Mouse (Mus musculus): ENCODE results near the gene Wfdc8. TPM values are rescaled to one million over a fixed set of nuclear protein-coding genes. Genes with fewer than 3 reads are reported as not detected.
"Not testable (repeated sequence)": the region's sequence is repeated elsewhere in the genome, so short reads cannot be mapped to it uniquely, and the experiment has no call there.

The Wfdc8 gene
- total and polyA plus RNA-seq, 3 experiments, result not detected

- H3K4me3 ChIP-seq (replicated peaks in 1 of 3; ENCODE audit: low read depth in 2 of 3, low read length in 2 of 3, poor library complexity in 1 of 3); H3K9ac ChIP-seq (ENCODE audit: insufficient read depth, low read depth); H3K79me2 ChIP-seq (replicated peaks; ENCODE audit: control insufficient read depth, extremely low read depth, insufficient read depth, poor library complexity, severe bottlenecking); in situ Hi-C loops (cut with MboI; ENCODE audit: low pct_ligation_motif_present, low pct_unique_long_range_greater_than_20kb, low sequenced_read_pairs); H3K36me3 ChIP-seq (replicated peaks in 1 of 2; ENCODE audit: control insufficient read depth in 1 of 2, insufficient read depth in 1 of 2, low read length in 1 of 2); H3K9me3 ChIP-seq (replicated peaks; ENCODE audit: low read length); H3K4me1 ChIP-seq (ENCODE audit: control insufficient read depth in 1 of 2, insufficient read depth in 2 of 2); H3K27ac ChIP-seq (ENCODE audit: insufficient read depth, low read depth); H3K4me2 ChIP-seq (ENCODE audit: insufficient read depth, low read depth, poor library complexity, severe bottlenecking); DNase-seq (ENCODE audit: extremely low read depth); dilution Hi-C loops (cut with MboI; ENCODE audit: extremely low pct_ligation_motif_present, extremely low pct_unique_long_range_greater_than_20kb, low sequenced_read_pairs): not testable (repeated sequence)
- peaks cover 81% of the 10 kb centered on the region for H3K27me3 ChIP-seq (replicated peaks)
These were observed 28.3 kb downstream of the Wfdc8 start, which contains the start of gene Wfdc6a for GRCm38 (mm10) chr2:164585025-164585725. Gene Wfdc6a, minus strand, starts transcription at chr2:164585447.

GRCm38 (mm10) chr2:164573359-164573758 lies 40.1 kb downstream of the Wfdc8 start, which contains the start of gene Spint3:
Gene Spint3, minus strand, starts transcription at chr2:164573459.
- H3K27ac ChIP-seq (ENCODE audit: insufficient read depth, low read depth); H3K9ac ChIP-seq (ENCODE audit: insufficient read depth, low read depth); H3K4me3 ChIP-seq (replicated peaks in 1 of 3; ENCODE audit: low read depth in 2 of 3, low read length in 2 of 3, poor library complexity in 1 of 3); H3K79me2 ChIP-seq (replicated peaks; ENCODE audit: control insufficient read depth, extremely low read depth, insufficient read depth, poor library complexity, severe bottlenecking); H3K4me1 ChIP-seq (ENCODE audit: control insufficient read depth in 1 of 2, insufficient read depth in 2 of 2); H3K9me3 ChIP-seq (replicated peaks; ENCODE audit: low read length); DNase-seq (ENCODE audit: extremely low read depth); dilution Hi-C loops (cut with MboI; ENCODE audit: extremely low pct_ligation_motif_present, extremely low pct_unique_long_range_greater_than_20kb, low sequenced_read_pairs); H3K36me3 ChIP-seq (replicated peaks in 1 of 2; ENCODE audit: control insufficient read depth in 1 of 2, insufficient read depth in 1 of 2, low read length in 1 of 2); H3K4me2 ChIP-seq (ENCODE audit: insufficient read depth, low read depth, poor library complexity, severe bottlenecking); in situ Hi-C loops (cut with MboI; ENCODE audit: low pct_ligation_motif_present, low pct_unique_long_range_greater_than_20kb, low sequenced_read_pairs): not testable (repeated sequence)
- H3K27me3 ChIP-seq (replicated peaks), result peaks cover 80% of the 10 kb centered on the region

- DNase-seq (ENCODE audit: extremely low read depth), result no peak
- Histone ChIP-seq H3K9ac (ENCODE audit: insufficient read depth, low read depth) (no peak overlapping the region), H3K79me2 (replicated peaks; ENCODE audit: control insufficient read depth, extremely low read depth, insufficient read depth, poor library complexity, severe bottlenecking) (no peaks in the 10 kb centered on the region), H3K27ac (ENCODE audit: insufficient read depth, low read depth) (no peak overlapping the region), H3K9me3 (replicated peaks; ENCODE audit: low read length) (peaks cover 14% of the 10 kb centered on the region), H3K4me3 (replicated peaks in 1 of 3; ENCODE audit: low read depth in 2 of 3, low read length in 2 of 3, poor library complexity in 1 of 3) (no peak overlapping the region), H3K4me2 (ENCODE audit: insufficient read depth, low read depth, poor library complexity, severe bottlenecking) (no peak overlapping the region), H3K4me1 (ENCODE audit: control insufficient read depth in 1 of 2, insufficient read depth in 2 of 2) (no peaks in the 10 kb centered on the region), H3K27me3 (replicated peaks) (peaks cover 91% of the 10 kb centered on the region), H3K36me3 (replicated peaks in 1 of 2; ENCODE audit: control insufficient read depth in 1 of 2, insufficient read depth in 1 of 2, low read length in 1 of 2) (no peaks in the 10 kb centered on the region)
- dilution Hi-C loops (cut with MboI; ENCODE audit: extremely low pct_ligation_motif_present, extremely low pct_unique_long_range_greater_than_20kb, low sequenced_read_pairs) (no loop called here), in situ Hi-C loops (cut with MboI; ENCODE audit: low pct_ligation_motif_present, low pct_unique_long_range_greater_than_20kb, low sequenced_read_pairs) (no loop called here)
- TF ChIP-seq ELF1 (IDR thresholded peaks at IDR 0.05; ENCODE audit: low read depth, low read length), result no peak
- TF ChIP-seq PAX5 (IDR thresholded peaks at IDR 0.05; ENCODE audit: low read length), result no peak
- no peak for TF ChIP-seq RAD21 (IDR thresholded peaks at IDR 0.05; ENCODE audit: low read depth, low read length)
- no peak for TF ChIP-seq SMC3 (IDR thresholded peaks at IDR 0.05; ENCODE audit: low read depth, low read length)
- TF ChIP-seq GABPA (IDR thresholded peaks at IDR 0.05; ENCODE audit: insufficient replicate concordance, low read depth, low read length), result no peak
- no peak for TF ChIP-seq NELFE (IDR thresholded peaks at IDR 0.05; ENCODE audit: low read depth, low read length)
- TF ChIP-seq CHD2 (IDR thresholded peaks at IDR 0.05; ENCODE audit: low read length), result no peak
- TF ChIP-seq MXI1 (IDR thresholded peaks at IDR 0.05; ENCODE audit: low read depth, low read length), result no peak
- TF ChIP-seq SIN3A (IDR thresholded peaks at IDR 0.05; ENCODE audit: low read length), result no peak
- TF ChIP-seq RCOR1 (conservative IDR thresholded peaks at IDR 0.05; ENCODE audit: low read depth, low read length), result no peak
- TF ChIP-seq IRF4 (IDR thresholded peaks at IDR 0.05; ENCODE audit: low read depth, low read length), result no peak
- no peak for TF ChIP-seq ZKSCAN1 (IDR thresholded peaks at IDR 0.05; ENCODE audit: borderline replicate concordance, low read depth, low read length)
- no peak for TF ChIP-seq UBTF (IDR thresholded peaks at IDR 0.05; ENCODE audit: low read depth, low read length)
- TF ChIP-seq NRF1 (IDR thresholded peaks at IDR 0.05; ENCODE audit: low read depth, low read length), result no peak
- TF ChIP-seq MAX (IDR thresholded peaks at IDR 0.05; ENCODE audit: low read length), result no peak
- TF ChIP-seq HCFC1 (IDR thresholded peaks at IDR 0.05; ENCODE audit: low read depth, low read length), result no peak
- no peak for TF ChIP-seq CTCF (conservative IDR thresholded peaks at IDR 0.05 in 1 of 2, IDR thresholded peaks at IDR 0.05 in 1 of 2; ENCODE audit: low read depth in 2 of 2, low read length in 2 of 2)
- no peak for TF ChIP-seq USF1 (IDR thresholded peaks at IDR 0.05; ENCODE audit: low read depth, low read length)
These were observed 46.0 kb downstream of the Wfdc8 start for GRCm38 (mm10) chr2:164567460-164567859.

Measured in CH12.LX (cell line).